Mouse (Mus musculus) urinary bladder, postnatal 36 days (tissue): Measurements from ENCODE around the gene Sirt7.

Source experiments
- DNase-seq, 2 experiments: peaks; one replicate each; pipeline ENCODE4 v3.0.0; 2022; ENCODE audit warnings: low spot score in 2 of 2, mixed read lengths in 1 of 2

Sirt7 gene

GRCm38 (mm10) chr11:120617519-120618112 lies 7.4 kb downstream of the Sirt7 start, which contains the start of gene Pcyt2:
TSS of gene Pcyt2 (minus strand) at chr11:120617936.
- peak; percentile 88 to 91 for DNase-seq

- DNase-seq, result no peak
Observed at GRCm38 (mm10) chr11:120616617-120617294, 8.3 kb downstream of the Sirt7 start.

GRCm38 (mm10) chr11:120615606-120616203 lies 9.3 kb downstream of the Sirt7 start:
- DNase-seq, result no peak

- no peak for DNase-seq
Observed at GRCm38 (mm10) chr11:120615167-120615566, 9.9 kb downstream of the Sirt7 start.

GRCm38 (mm10) chr11:120613976-120614375 lies 11.1 kb downstream of the Sirt7 start:
- no peak for DNase-seq

- DNase-seq, result no peak
Observed at GRCm38 (mm10) chr11:120613481-120613972, 11.5 kb downstream of the Sirt7 start.

GRCm38 (mm10) chr11:120612763-120613162 lies 12.3 kb downstream of the Sirt7 start:
- peak in 1 of 2 experiments; percentile 68 for DNase-seq

- DNase-seq, result no peak
Observed at GRCm38 (mm10) chr11:120610477-120611046, 14.5 kb downstream of the Sirt7 start.

GRCm38 (mm10) chr11:120609250-120609649 lies 15.8 kb downstream of the Sirt7 start:
- no peak for DNase-seq

- DNase-seq, result no peak
Observed at GRCm38 (mm10) chr11:120608241-120609034, 16.6 kb downstream of the Sirt7 start, which contains the start of gene Npb. TSS of gene Npb (plus strand) at chr11:120608477.

GRCm38 (mm10) chr11:120606764-120607163 lies 18.3 kb downstream of the Sirt7 start:
- DNase-seq, result no peak

GRCm38 (mm10) chr11:120605667-120606066 lies 19.4 kb downstream of the Sirt7 start:
- DNase-seq, result no peak

GRCm38 (mm10) chr11:120603545-120603944 lies 21.5 kb downstream of the Sirt7 start:
- DNase-seq, result no peak

GRCm38 (mm10) chr11:120600716-120601115 lies 24.3 kb downstream of the Sirt7 start:
- DNase-seq, result no peak

- no peak for DNase-seq
Observed at GRCm38 (mm10) chr11:120598990-120599549, 26.0 kb downstream of the Sirt7 start.

GRCm38 (mm10) chr11:120598283-120598989 lies 26.6 kb downstream of the Sirt7 start, which contains the start of the genes Alyref and Anapc11:
TSS of gene Alyref (minus strand) at chr11:120598365.
TSS of gene Anapc11 (plus strand) at chr11:120598421.
- DNase-seq, result peak; percentile 92 to 93

- DNase-seq, result no peak
Observed at GRCm38 (mm10) chr11:120597240-120598235, 27.5 kb downstream of the Sirt7 start.

- DNase-seq, result no peak
Observed at GRCm38 (mm10) chr11:120588531-120588930, 36.5 kb downstream of the Sirt7 start.

- no peak for DNase-seq
Observed at GRCm38 (mm10) chr11:120583937-120584336, 41.1 kb downstream of the Sirt7 start.
